Mouse (Mus musculus): ENCODE results near the gene Grin1. TPM values are rescaled to one million over a fixed set of nuclear protein-coding genes. Genes with fewer than 3 reads are reported as not detected.

Gene Grin1
- polyA plus RNA-seq, 1 experiment from 2014 or later, result 1.3 TPM

DNA sequence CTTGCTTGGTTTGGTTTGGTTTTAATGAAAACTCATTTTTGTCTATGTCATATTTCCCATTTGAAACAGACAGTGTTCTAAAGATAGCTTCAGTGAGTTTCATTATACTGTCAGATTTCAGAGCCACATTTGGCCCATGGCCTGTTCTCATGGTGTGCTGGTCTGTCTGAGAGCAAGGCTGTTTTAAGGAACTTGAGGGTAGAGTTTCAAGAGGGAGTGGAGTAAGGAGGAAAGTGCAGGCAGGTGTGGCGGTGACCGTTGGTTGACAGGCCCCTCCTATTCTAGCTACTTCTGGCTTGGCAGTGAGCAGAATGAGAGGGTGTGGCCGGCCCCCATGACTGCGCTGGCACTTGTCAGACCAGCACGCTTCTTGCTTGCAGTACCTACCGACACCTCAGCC is 19.3 kb upstream of the Grin1 start:
- Histone ChIP-seq H3K9me3 (no peaks in the 10 kb centered on the region), H3K36me3 (replicated peaks) (peaks cover 94% of the 10 kb centered on the region), H3K4me1 (peaks cover 9% of the 10 kb centered on the region), H3K27ac (no peak overlapping the region), H3K4me3 (no peak overlapping the region), H3K27me3 (ENCODE audit: poor library complexity, severe bottlenecking) (no peaks in the 10 kb centered on the region)
- WGBS, result 97% methylated on average over 6 of the region's 6 CpGs
- no peak for DNase-seq (ENCODE audit: extremely low spot score, low spot score)

DNA sequence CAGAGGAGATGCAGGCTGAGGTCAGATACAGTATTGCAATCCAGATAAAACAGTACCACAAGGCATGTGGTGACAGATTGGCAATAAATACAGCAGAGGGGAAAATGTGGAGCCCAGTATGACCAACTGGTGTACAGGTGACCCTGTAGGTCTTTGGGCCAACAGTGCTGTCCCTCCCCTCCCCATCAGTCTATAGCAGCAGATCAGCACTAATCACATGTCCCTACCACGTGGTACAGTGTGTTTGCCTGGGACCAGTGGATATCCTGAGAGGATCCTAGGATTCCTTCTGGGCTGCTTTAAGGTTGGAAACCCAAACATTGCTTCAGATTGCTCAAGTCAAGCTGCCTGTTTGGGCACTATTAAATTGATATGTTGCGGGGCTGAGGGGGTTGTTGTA is 14.6 kb upstream of the Grin1 start:
- H3K27me3 ChIP-seq (ENCODE audit: poor library complexity, severe bottlenecking), result no peaks in the 10 kb centered on the region
- 90% methylated on average over 2 of the region's 2 CpGs for WGBS
- peak overlapping the region; percentile 93 for H3K4me3 ChIP-seq
- H3K36me3 ChIP-seq (replicated peaks), result peaks cover 51% of the 10 kb centered on the region
- peaks cover 21% of the 10 kb centered on the region for H3K4me1 ChIP-seq
- no peak for DNase-seq (ENCODE audit: extremely low spot score, low spot score)
- no peaks in the 10 kb centered on the region for H3K9me3 ChIP-seq
- H3K27ac ChIP-seq, result no peak overlapping the region

- WGBS, result under 1% methylated on average over 78 of the region's 78 CpGs
- Histone ChIP-seq H3K4me1 (peaks cover 21% of the 10 kb centered on the region), H3K36me3 (replicated peaks) (peaks cover 40% of the 10 kb centered on the region), H3K27me3 (ENCODE audit: poor library complexity, severe bottlenecking) (no peaks in the 10 kb centered on the region), H3K4me3 (peak within 1 kb of the TSS; percentile 93), H3K27ac (peak within 1 kb of the TSS; percentile 92), H3K9me3 (no peaks in the 10 kb centered on the region)
- peak; percentile 99 for DNase-seq (ENCODE audit: extremely low spot score, low spot score)
Measured at GRCm38 (mm10) chr2:25332286-25333160, 13.5 kb upstream of the Grin1 start, which contains the start of gene Man1b1. TSS of gene Man1b1 (plus strand) at chr2:25332338.

GRCm38 (mm10) chr2:25331470-25331869 is 12.5 kb upstream of the Grin1 start:
- H3K4me1 ChIP-seq, result peaks cover 21% of the 10 kb centered on the region
- H3K9me3 ChIP-seq, result no peaks in the 10 kb centered on the region
- WGBS, result 64% methylated on average over 9 of the region's 9 CpGs
- no peak for DNase-seq (ENCODE audit: extremely low spot score, low spot score)
- H3K36me3 ChIP-seq (replicated peaks), result peaks cover 30% of the 10 kb centered on the region
- H3K27ac ChIP-seq, result peak overlapping the region; percentile 92
- H3K27me3 ChIP-seq (ENCODE audit: poor library complexity, severe bottlenecking), result no peaks in the 10 kb centered on the region
- H3K4me3 ChIP-seq, result peak overlapping the region; percentile 93

- Histone ChIP-seq H3K9me3 (no peaks in the 10 kb centered on the region), H3K27me3 (ENCODE audit: poor library complexity, severe bottlenecking) (no peaks in the 10 kb centered on the region), H3K27ac (no peak overlapping the region), H3K4me3 (no peak overlapping the region), H3K4me1 (peaks cover 14% of the 10 kb centered on the region), H3K36me3 (replicated peaks) (no peaks in the 10 kb centered on the region)
- WGBS, result 39% methylated on average over 7 of the region's 7 CpGs
- no peak for DNase-seq (ENCODE audit: extremely low spot score, low spot score)
Measured at GRCm38 (mm10) chr2:25328440-25328839, 9.5 kb upstream of the Grin1 start.

GRCm38 (mm10) chr2:25326036-25326435 is 7.0 kb upstream of the Grin1 start:
- no peak overlapping the region for H3K27ac ChIP-seq
- H3K4me1 ChIP-seq, result peaks cover under 1% of the 10 kb centered on the region
- H3K4me3 ChIP-seq, result no peak overlapping the region
- DNase-seq (ENCODE audit: extremely low spot score, low spot score), result no peak
- peaks cover 8% of the 10 kb centered on the region for H3K27me3 ChIP-seq (ENCODE audit: poor library complexity, severe bottlenecking)
- H3K9me3 ChIP-seq, result no peaks in the 10 kb centered on the region
- WGBS, result 80% methylated on average over 2 of the region's 2 CpGs
- no peaks in the 10 kb centered on the region for H3K36me3 ChIP-seq (replicated peaks)

GRCm38 (mm10) chr2:25320084-25320483 is 1.1 kb upstream of the Grin1 start:
- H3K27ac ChIP-seq, result no peak overlapping the region
- H3K36me3 ChIP-seq (replicated peaks), result no peaks in the 10 kb centered on the region
- H3K9me3 ChIP-seq, result no peaks in the 10 kb centered on the region
- no peak overlapping the region for H3K4me3 ChIP-seq
- H3K4me1 ChIP-seq, result peaks cover 10% of the 10 kb centered on the region
- H3K27me3 ChIP-seq (ENCODE audit: poor library complexity, severe bottlenecking), result peaks cover 65% of the 10 kb centered on the region
- WGBS, result 34% methylated on average over 2 of the region's 2 CpGs
- DNase-seq (ENCODE audit: extremely low spot score, low spot score), result no peak

DNA sequence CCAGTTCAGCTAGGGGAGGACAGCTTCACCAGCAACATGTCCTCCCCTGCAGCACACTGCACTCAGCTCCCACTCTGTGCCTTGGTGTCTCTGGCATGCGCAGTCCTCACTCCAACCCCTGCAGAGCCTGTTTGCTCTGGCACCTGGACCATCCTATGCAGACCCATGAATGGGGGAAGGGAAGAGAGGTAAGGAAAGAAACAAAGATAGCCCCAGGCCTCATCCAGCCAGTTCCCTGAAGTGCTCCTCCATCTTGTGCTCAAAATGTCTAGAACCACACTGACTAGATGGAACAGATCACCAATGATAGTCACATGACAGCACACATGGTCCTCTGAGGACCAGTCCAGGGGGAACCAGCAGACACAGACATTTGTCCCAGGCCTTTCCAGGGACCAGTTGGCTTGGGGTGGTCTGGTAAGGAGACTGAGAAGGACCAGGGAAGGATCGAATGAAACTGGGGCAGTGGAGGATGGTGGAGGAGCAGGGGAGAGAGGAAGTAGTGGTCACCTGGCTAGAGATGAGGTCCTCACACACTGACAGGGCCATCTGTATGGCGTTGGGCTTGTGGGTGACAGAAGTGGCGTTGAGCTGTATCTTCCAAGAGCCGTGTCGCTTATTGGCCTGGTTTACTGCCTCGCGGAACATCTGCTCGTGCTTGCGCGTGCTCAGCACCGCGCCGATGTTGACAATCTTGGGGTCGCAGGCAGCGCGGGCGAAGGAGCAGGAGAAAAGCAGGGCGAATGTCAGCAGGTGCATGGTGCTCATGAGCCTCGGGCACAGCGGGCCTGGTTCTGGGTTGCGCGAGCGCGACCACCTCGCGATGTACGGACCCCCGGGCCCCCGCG is 644 bp downstream of the Grin1 start:
- peaks cover 10% of the 10 kb centered on the region for H3K4me1 ChIP-seq
- 6% methylated on average over 31 of the region's 31 CpGs for WGBS

DNA sequence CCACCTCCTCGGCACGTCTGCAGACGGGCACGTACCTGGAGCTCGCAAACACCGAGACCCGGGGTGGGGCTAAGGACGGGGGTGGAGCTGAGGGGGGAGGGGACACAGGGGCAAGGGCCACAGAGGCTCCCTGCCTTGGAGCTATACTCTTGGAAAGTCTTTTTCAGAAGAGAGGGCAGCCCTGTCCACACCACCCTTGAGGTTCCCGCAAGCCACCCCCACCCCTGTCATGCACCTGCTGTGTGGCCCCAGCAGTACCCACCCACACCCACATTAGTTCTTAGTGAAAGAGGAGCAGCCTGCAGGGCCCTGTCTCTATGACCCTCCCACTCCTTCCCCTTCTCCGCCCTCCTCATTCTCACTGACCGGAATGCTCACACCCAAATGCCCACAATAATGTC is 7.5 kb downstream of the Grin1 start:
- Histone ChIP-seq H3K27me3 (ENCODE audit: poor library complexity, severe bottlenecking) (peaks cover 97% of the 10 kb centered on the region), H3K4me3 (no peak overlapping the region), H3K4me1 (peaks cover 9% of the 10 kb centered on the region), H3K27ac (no peak overlapping the region), H3K9me3 (no peaks in the 10 kb centered on the region), H3K36me3 (replicated peaks) (no peaks in the 10 kb centered on the region)
- 6% methylated on average over 11 of the region's 11 CpGs for WGBS
- no peak for DNase-seq (ENCODE audit: extremely low spot score, low spot score)

More for the DNA sequence above, 644 bp downstream of the Grin1 start:
- peak overlapping the region; percentile 49 for H3K4me3 ChIP-seq
- no peak for DNase-seq (ENCODE audit: extremely low spot score, low spot score)
- H3K36me3 ChIP-seq (replicated peaks), result no peaks in the 10 kb centered on the region
- no peaks in the 10 kb centered on the region for H3K9me3 ChIP-seq
- H3K27ac ChIP-seq, result no peak overlapping the region
- H3K27me3 ChIP-seq (ENCODE audit: poor library complexity, severe bottlenecking), result peaks cover 82% of the 10 kb centered on the region

DNA sequence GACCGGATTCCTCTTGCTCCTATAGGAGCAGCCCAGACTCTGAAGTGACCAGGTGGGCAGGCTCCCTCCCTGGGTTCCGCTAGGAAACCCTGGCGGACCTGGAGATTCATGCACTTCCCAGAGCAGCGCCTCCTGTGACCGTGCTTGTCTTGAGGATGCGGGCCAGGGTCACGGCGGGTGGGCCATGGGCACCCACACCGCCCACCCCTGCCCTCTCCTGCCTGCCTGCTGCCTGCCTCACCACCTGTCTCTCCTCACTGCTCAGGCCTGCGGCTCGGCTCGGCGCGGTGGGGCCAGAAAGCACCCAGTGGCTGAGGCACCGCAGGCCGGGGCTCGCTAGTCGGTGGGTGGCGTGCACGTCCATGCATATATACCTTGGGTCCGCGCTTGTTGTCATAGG is 8.0 kb downstream of the Grin1 start:
- Histone ChIP-seq H3K27ac (no peak overlapping the region), H3K27me3 (ENCODE audit: poor library complexity, severe bottlenecking) (peaks cover 99% of the 10 kb centered on the region)

GRCm38 (mm10) chr2:25310180-25310579 is 8.8 kb downstream of the Grin1 start:
- Histone ChIP-seq H3K9me3 (no peaks in the 10 kb centered on the region), H3K27ac (no peak overlapping the region), H3K4me3 (no peak overlapping the region), H3K27me3 (ENCODE audit: poor library complexity, severe bottlenecking) (peaks cover 100% of the 10 kb centered on the region), H3K4me1 (peaks cover 15% of the 10 kb centered on the region), H3K36me3 (replicated peaks) (no peaks in the 10 kb centered on the region)
- no peak for DNase-seq (ENCODE audit: extremely low spot score, low spot score)
- WGBS, result 58% methylated on average over 10 of the region's 10 CpGs

More for the DNA sequence above, 8.0 kb downstream of the Grin1 start:
- Histone ChIP-seq H3K9me3 (no peaks in the 10 kb centered on the region), H3K4me1 (peaks cover 9% of the 10 kb centered on the region), H3K4me3 (no peak overlapping the region), H3K36me3 (replicated peaks) (no peaks in the 10 kb centered on the region)
- no peak for DNase-seq (ENCODE audit: extremely low spot score, low spot score)
- 1% methylated on average over 22 of the region's 22 CpGs for WGBS

DNA sequence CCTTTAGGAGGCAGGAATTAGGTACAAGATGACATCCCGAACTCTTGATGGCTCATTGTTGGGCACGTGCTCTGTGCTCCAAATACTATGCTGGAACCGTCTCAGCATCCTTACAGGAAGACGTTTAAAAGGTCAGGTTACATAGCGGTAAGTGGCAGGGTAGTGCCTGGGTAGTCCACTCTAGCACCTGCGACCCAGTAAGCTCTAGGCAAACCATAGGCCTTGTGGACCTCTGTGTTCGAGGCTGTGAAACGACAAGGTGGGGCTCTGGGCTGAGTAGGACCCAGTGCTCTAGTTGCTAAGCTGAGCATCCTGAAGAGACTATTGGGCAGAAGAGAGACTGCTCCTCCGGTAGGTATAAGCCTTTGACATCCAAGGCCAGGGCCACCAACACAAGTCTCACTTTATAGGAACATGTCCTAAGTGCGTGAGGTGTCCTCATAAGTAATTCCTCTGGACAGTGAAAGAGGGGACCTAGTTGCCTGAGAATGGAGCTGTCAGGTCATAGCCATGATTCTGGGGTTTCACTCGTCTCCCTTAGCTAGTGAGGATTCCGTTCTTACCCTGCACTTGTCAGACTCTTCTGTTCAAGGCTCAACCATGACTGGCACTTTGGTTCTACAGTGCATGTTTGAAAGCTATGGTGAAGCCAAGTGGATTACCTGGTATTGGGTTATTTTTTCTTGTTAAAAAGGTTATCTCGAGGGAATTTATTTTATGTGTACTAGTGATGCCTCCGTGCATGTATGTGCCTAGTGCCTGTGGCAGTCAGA is 13.2 kb downstream of the Grin1 start:
- Histone ChIP-seq H3K9me3 (no peaks in the 10 kb centered on the region), H3K27me3 (ENCODE audit: poor library complexity, severe bottlenecking) (peaks cover 80% of the 10 kb centered on the region), H3K4me1 (peaks cover 17% of the 10 kb centered on the region), H3K27ac (peak overlapping the region; percentile 72; the same call in 1 of the 2 replicates), H3K36me3 (replicated peaks) (no peaks in the 10 kb centered on the region), H3K4me3 (peak overlapping the region; percentile 54)
- no peak for DNase-seq (ENCODE audit: extremely low spot score, low spot score)
- 50% methylated on average over 14 of the region's 14 CpGs for WGBS

Data from forebrain, embryonic 10.5 days (tissue).